Mouse (Mus musculus) G1E (cell line): Measurements from ENCODE around the gene Cuedc2. TPM values are rescaled to one million over a fixed set of nuclear protein-coding genes. Genes with fewer than 3 reads are reported as not detected.

Experiments
- ATAC-seq: 2 replicates; pipeline ENCODE4 v1.8.0; 2016; ENCODE audit warnings: mild to moderate bottlenecking; ENCODE audit not compliant: insufficient number of reproducible peaks, poor library complexity, low FRiP score, severe bottlenecking; ENCODE audit errors: extremely low read depth
- DNase-seq: peaks from one replicate; pipeline ENCODE4 v3.0.0; 2012; ENCODE audit warnings: low spot score
- H3K27me3 ChIP-seq: 2 replicates; pipeline ENCODE4 v1.6.1; 2012; ENCODE audit warnings: mild to moderate bottlenecking, low read length, inconsistent platforms; ENCODE audit not compliant: insufficient read depth
- H3K36me3 ChIP-seq: replicated peaks from 2 replicates; pipeline ENCODE3; 2012; ENCODE audit warnings: mild to moderate bottlenecking, inconsistent platforms
- H3K4me1 ChIP-seq: 2 replicates; pipeline ENCODE4 v1.6.1; 2012; ENCODE audit warnings: low read depth, low read length, inconsistent platforms, mixed read lengths; ENCODE audit not compliant: insufficient read depth
- H3K4me3 ChIP-seq: 2 replicates; pipeline ENCODE4 v1.5.1; 2012; ENCODE audit warnings: low read depth, mild to moderate bottlenecking, inconsistent platforms, low read length, moderate library complexity, mixed read lengths
- H3K9me3 ChIP-seq: replicated peaks from 2 replicates; pipeline ENCODE4 v1.6.1; 2012; ENCODE audit warnings: inconsistent platforms
- CTCF ChIP-seq: IDR thresholded peaks from 2 replicates; pipeline ENCODE4 v1.5.1; 2012; ENCODE audit warnings: low read depth, low read length, inconsistent platforms, mixed read lengths
- GATA1 ChIP-seq: IDR thresholded peaks from 2 replicates; pipeline ENCODE4 v1.6.1; 2012; ENCODE audit warnings: borderline replicate concordance, low read length, inconsistent platforms, mixed read lengths
- GATA2 ChIP-seq: IDR thresholded peaks from 2 replicates; pipeline ENCODE4 v1.6.1; 2012; ENCODE audit warnings: low read depth, low read length, inconsistent platforms, borderline replicate concordance
- POLR2AphosphoS5 ChIP-seq: IDR thresholded peaks from 2 replicates; pipeline ENCODE4 v1.6.1; 2012; ENCODE audit warnings: low read depth, low read length, inconsistent platforms; ENCODE audit not compliant: insufficient replicate concordance
- TAL1 ChIP-seq: conservative IDR thresholded peaks from 2 replicates; pipeline ENCODE4 v1.6.1; 2012; ENCODE audit warnings: low read depth, low read length, inconsistent platforms, mixed read lengths
- polyA plus RNA-seq: library from polyadenylated mRNA; stranded (reverse); fragments of >175 nt; gene quantifications from 2 replicates; pipeline ENCODE4 v1.2.3, GENCODE M21; 2012
- total RNA-seq, 2 experiments: library from RNA; stranded (forward) in 1 of 2; stranded (reverse) in 1 of 2; fragments of 200-1000 nt in 1 of 2; fragments of >200 nt in 1 of 2; fragmentation: Nextera tagmentation in 1 of 2; gene quantifications; 2 replicates each; pipeline ENCODE4 v1.2.3; 2014 to 2017

Gene Cuedc2
- total and polyA plus RNA-seq, 3 experiments, result 39.2 to 147 (median 142) TPM

- no peak for DNase-seq
- Histone ChIP-seq H3K4me1 (peaks cover 16% of the 10 kb centered on the region), H3K9me3 (peaks cover 5% of the 10 kb centered on the region; the same call in 1 of the 2 replicates), H3K36me3 (peaks cover 2% of the 10 kb centered on the region), H3K4me3 (no peak within 1 kb of the TSS), H3K27me3 (peaks cover 47% of the 10 kb centered on the region)
- no peak for TF ChIP-seq GATA1
- no peak for TF ChIP-seq POLR2AphosphoS5
- TF ChIP-seq CTCF, result no peak
- no peak for TF ChIP-seq GATA2
- TF ChIP-seq TAL1, result no peak
- no peak for ATAC-seq
Measured at GRCm38 (mm10) chr19:46350168-46350932, 11.8 kb upstream of the Cuedc2 start, which contains the start of gene 2310034G01Rik. TSS of gene 2310034G01Rik (minus strand) at chr19:46350302.

DNA sequence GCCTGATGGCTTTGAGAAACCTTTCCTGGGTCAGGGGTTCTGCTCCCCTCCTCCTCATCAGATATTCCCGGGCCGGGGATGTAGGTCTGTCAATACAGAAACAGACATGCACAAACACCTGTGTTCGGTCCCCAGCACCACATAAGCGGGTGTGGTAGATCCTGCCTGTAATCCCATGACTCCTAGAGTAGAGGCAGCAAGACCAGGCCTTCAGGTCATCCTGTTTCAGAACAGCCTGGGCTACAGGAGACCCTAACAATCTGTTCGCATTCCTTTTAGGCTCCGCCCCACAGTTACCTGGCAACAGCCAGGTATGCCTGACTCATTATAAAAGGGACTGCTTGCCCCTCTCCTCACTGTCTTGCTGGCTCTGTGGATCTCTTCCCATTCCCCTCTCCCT, 11.0 kb upstream of the Cuedc2 start:
- Histone ChIP-seq H3K4me3 (no peak overlapping the region), H3K36me3 (peaks cover 2% of the 10 kb centered on the region), H3K4me1 (peaks cover 23% of the 10 kb centered on the region), H3K9me3 (peaks cover 5% of the 10 kb centered on the region; the same call in 1 of the 2 replicates), H3K27me3 (peaks cover 47% of the 10 kb centered on the region)
- ATAC-seq, result no peak
- DNase-seq, result no peak
- no peak for TF ChIP-seq POLR2AphosphoS5
- TF ChIP-seq TAL1, result no peak
- TF ChIP-seq GATA1, result no peak
- no peak for TF ChIP-seq CTCF
- TF ChIP-seq GATA2, result no peak

- ATAC-seq (no peak), DNase-seq (no peak)
- H3K27me3 ChIP-seq, result peaks cover 43% of the 10 kb centered on the region
- H3K9me3 ChIP-seq, result peaks cover 5% of the 10 kb centered on the region; the same call in 1 of the 2 replicates
- peaks cover 2% of the 10 kb centered on the region for H3K36me3 ChIP-seq
- H3K4me3 ChIP-seq, result peak overlapping the region; percentile 42; the same call in 1 of the 2 replicates
- TF ChIP-seq GATA1, result no peak
- no peak for TF ChIP-seq CTCF
- TF ChIP-seq POLR2AphosphoS5, result no peak
- no peak for TF ChIP-seq GATA2
- peaks cover 29% of the 10 kb centered on the region for H3K4me1 ChIP-seq
Measured at GRCm38 (mm10) chr19:46348761-46349458, 10.4 kb upstream of the Cuedc2 start.

- peaks cover 5% of the 10 kb centered on the region; the same call in 1 of the 2 replicates for H3K9me3 ChIP-seq
- H3K36me3 ChIP-seq, result peaks cover 2% of the 10 kb centered on the region
- no peak for ATAC-seq
- H3K4me1 ChIP-seq, result peaks cover 32% of the 10 kb centered on the region
- H3K27me3 ChIP-seq, result peaks cover 40% of the 10 kb centered on the region
- no peak for TF ChIP-seq POLR2AphosphoS5
- no peak for TF ChIP-seq GATA1
- no peak for DNase-seq
- no peak overlapping the region for H3K4me3 ChIP-seq
Measured at GRCm38 (mm10) chr19:46347936-46348668, 9.6 kb upstream of the Cuedc2 start.

- ATAC-seq, result no peak
- H3K36me3 ChIP-seq, result peaks cover 2% of the 10 kb centered on the region
- peaks cover 27% of the 10 kb centered on the region for H3K4me1 ChIP-seq
- peaks cover 5% of the 10 kb centered on the region; the same call in 1 of the 2 replicates for H3K9me3 ChIP-seq
- DNase-seq, result no peak
- peaks cover 34% of the 10 kb centered on the region for H3K27me3 ChIP-seq
- TF ChIP-seq GATA2 (no peak), CTCF (no peak), GATA1 (no peak), POLR2AphosphoS5 (no peak), TAL1 (no peak)
- no peak overlapping the region for H3K4me3 ChIP-seq
Measured at GRCm38 (mm10) chr19:46347146-46347545, 8.6 kb upstream of the Cuedc2 start.

GRCm38 (mm10) chr19:46344710-46345419, 6.4 kb upstream of the Cuedc2 start:
- no peak for ATAC-seq
- H3K4me1 ChIP-seq, result peaks cover 47% of the 10 kb centered on the region

More at GRCm38 (mm10) chr19:46344710-46345419, 6.4 kb upstream of the Cuedc2 start:
- Histone ChIP-seq H3K4me3 (no peak overlapping the region), H3K27me3 (peaks cover 18% of the 10 kb centered on the region), H3K36me3 (peaks cover 2% of the 10 kb centered on the region), H3K9me3 (peaks cover 5% of the 10 kb centered on the region; the same call in 1 of the 2 replicates)
- no peak for DNase-seq
- no peak for TF ChIP-seq TAL1
